Mouse (Mus musculus) embryonic facial prominence, embryonic 10.5 days (tissue): Measurements from ENCODE around the gene Nktr. TPM values are rescaled to one million over a fixed set of nuclear protein-coding genes. Genes with fewer than 3 reads are reported as not detected.
A peak's percentile ranks its signal among the peaks of the same experiment; 100 is the strongest.

Experiments
- DNase-seq: peaks from one replicate; pipeline ENCODE4 v3.0.0-alpha.2; 2017; ENCODE audit warnings: low spot score
- H3K27ac ChIP-seq: fragments of 300-500 bp; sonication (generic); replicated peaks from 2 replicates; pipeline ENCODE4 v1.5.1; 2016; ENCODE audit warnings: mild to moderate bottlenecking
- H3K27me3 ChIP-seq: fragments of 300-500 bp; sonication (generic); replicated peaks from 2 replicates; pipeline ENCODE4 v1.6.1; 2016; ENCODE audit warnings: low read depth, mild to moderate bottlenecking; ENCODE audit not compliant: poor library complexity, severe bottlenecking
- H3K36me3 ChIP-seq: fragments of 300-500 bp; sonication (generic); replicated peaks from 2 replicates; pipeline ENCODE4 v1.6.1; 2016; ENCODE audit warnings: mild to moderate bottlenecking, moderate library complexity
- H3K4me1 ChIP-seq: fragments of 300-500 bp; sonication (generic); 2 replicates; pipeline ENCODE4 v1.6.1; 2016
- H3K4me3 ChIP-seq: fragments of 300-500 bp; sonication (generic); 2 replicates; pipeline ENCODE4 v1.5.1; 2016; ENCODE audit warnings: mild to moderate bottlenecking, moderate library complexity
- H3K9me3 ChIP-seq: fragments of 300-500 bp; sonication (generic); 2 replicates; pipeline ENCODE4 v1.6.1; 2016; ENCODE audit warnings: mild to moderate bottlenecking
- WGBS: fragments of 180-500 bp; shearing (Covaris S2); methylation state at CpG from one replicate; pipeline ENCODE4 v1.1.7; 2016; 5-methylcytosine and 5-hydroxymethylcytosine counted together
- polyA plus RNA-seq: library from polyadenylated mRNA; unstranded; fragments of >200 nt; fragmentation: Nextera tagmentation; extraction: Ambion mirVana; gene quantifications from 2 replicates; pipeline ENCODE4 v1.2.1, GENCODE M21; 2016

Nktr gene
- polyA plus RNA-seq, 1 experiment from 2014 or later, result 62.9 TPM

- 21% methylated on average over 30 of the region's 30 CpGs for WGBS
Measured at GRCm38 (mm10) chr9:121777484-121778065, 58.6 kb downstream of the Nktr start, which contains the start of gene Klhl40. Klhl40 (plus strand) TSS chr9:121777607.

GRCm38 (mm10) chr9:121778066-121778624, 59.2 kb downstream of the Nktr start:
- Histone ChIP-seq H3K27me3 (peaks cover 56% of the 10 kb centered on the region), H3K4me1 (peaks cover 13% of the 10 kb centered on the region), H3K27ac (no peak overlapping the region), H3K36me3 (no peaks in the 10 kb centered on the region), H3K9me3 (no peaks in the 10 kb centered on the region), H3K4me3 (peak overlapping the region; percentile 53)
- WGBS, result 15% methylated on average over 54 of the region's 54 CpGs
- peak; percentile 53 for DNase-seq

More at GRCm38 (mm10) chr9:121777484-121778065, 58.6 kb downstream of the Nktr start, which contains the start of gene Klhl40:
- Histone ChIP-seq H3K36me3 (no peaks in the 10 kb centered on the region), H3K4me3 (peak within 1 kb of the TSS; percentile 53), H3K27ac (no peak within 1 kb of the TSS), H3K4me1 (peaks cover 13% of the 10 kb centered on the region), H3K27me3 (peaks cover 56% of the 10 kb centered on the region), H3K9me3 (no peaks in the 10 kb centered on the region)
- DNase-seq, result no peak

- no peak for DNase-seq
- H3K9me3 ChIP-seq, result no peaks in the 10 kb centered on the region
- no peak overlapping the region for H3K27ac ChIP-seq
- H3K36me3 ChIP-seq, result no peaks in the 10 kb centered on the region
- H3K27me3 ChIP-seq, result peaks cover 11% of the 10 kb centered on the region
- H3K4me1 ChIP-seq, result no peaks in the 10 kb centered on the region
- H3K4me3 ChIP-seq, result no peak overlapping the region
- 90% methylated on average over 12 of the region's 12 CpGs for WGBS
Measured at GRCm38 (mm10) chr9:121784801-121785200, 65.8 kb downstream of the Nktr start.

GRCm38 (mm10) chr9:121785261-121785660, 66.3 kb downstream of the Nktr start:
- H3K9me3 ChIP-seq, result no peaks in the 10 kb centered on the region
- H3K4me1 ChIP-seq, result no peaks in the 10 kb centered on the region
- H3K27ac ChIP-seq, result no peak overlapping the region
- H3K36me3 ChIP-seq, result no peaks in the 10 kb centered on the region
- H3K27me3 ChIP-seq, result peaks cover 6% of the 10 kb centered on the region; the same call in 1 of the 2 replicates
- DNase-seq, result no peak
- no peak overlapping the region for H3K4me3 ChIP-seq
- WGBS, result 88% methylated on average over 8 of the region's 8 CpGs

GRCm38 (mm10) chr9:121786359-121786758, 67.4 kb downstream of the Nktr start:
- Histone ChIP-seq H3K9me3 (no peaks in the 10 kb centered on the region), H3K27me3 (no peaks in the 10 kb centered on the region), H3K36me3 (no peaks in the 10 kb centered on the region), H3K27ac (no peak overlapping the region), H3K4me1 (peaks cover 5% of the 10 kb centered on the region), H3K4me3 (no peak overlapping the region)
- 79% methylated on average over 2 of the region's 2 CpGs for WGBS
- no peak for DNase-seq

- 11% methylated on average over 5 of the region's 5 CpGs for WGBS
- Histone ChIP-seq H3K27ac (no peak overlapping the region), H3K4me3 (no peak overlapping the region)
Measured at GRCm38 (mm10) chr9:121791206-121791605, 72.2 kb downstream of the Nktr start.

GRCm38 (mm10) chr9:121791757-121792521, 73.0 kb downstream of the Nktr start, which contains the start of gene Hhatl:
Hhatl (minus strand) TSS chr9:121792507.
- no peaks in the 10 kb centered on the region for H3K9me3 ChIP-seq
- no peak within 1 kb of the TSS for H3K27ac ChIP-seq
- 46% methylated on average over 24 of the region's 24 CpGs for WGBS
- H3K4me1 ChIP-seq, result peaks cover 15% of the 10 kb centered on the region
- no peak within 1 kb of the TSS for H3K4me3 ChIP-seq
- DNase-seq, result no peak
- H3K36me3 ChIP-seq, result no peaks in the 10 kb centered on the region
- H3K27me3 ChIP-seq, result no peaks in the 10 kb centered on the region

More at GRCm38 (mm10) chr9:121791206-121791605, 72.2 kb downstream of the Nktr start:
- H3K9me3 ChIP-seq, result no peaks in the 10 kb centered on the region
- H3K36me3 ChIP-seq, result no peaks in the 10 kb centered on the region
- DNase-seq, result peak; percentile 86
- peaks cover 15% of the 10 kb centered on the region for H3K4me1 ChIP-seq
- H3K27me3 ChIP-seq, result no peaks in the 10 kb centered on the region

GRCm38 (mm10) chr9:121794972-121795539, 76.1 kb downstream of the Nktr start:
- no peak for DNase-seq
- Histone ChIP-seq H3K27me3 (no peaks in the 10 kb centered on the region; the same call in 1 of the 2 replicates), H3K4me3 (no peak overlapping the region), H3K36me3 (no peaks in the 10 kb centered on the region), H3K4me1 (peaks cover 35% of the 10 kb centered on the region), H3K27ac (no peak overlapping the region), H3K9me3 (no peaks in the 10 kb centered on the region)
- WGBS, result 60% methylated on average over 1 of the region's 1 CpGs

GRCm38 (mm10) chr9:121797722-121798121, 78.8 kb downstream of the Nktr start:
- no peaks in the 10 kb centered on the region; the same call in 1 of the 2 replicates for H3K27me3 ChIP-seq
- no peak overlapping the region for H3K27ac ChIP-seq
- peak overlapping the region; percentile 23; the same call in 1 of the 2 replicates for H3K4me3 ChIP-seq
- peak; percentile 61 for DNase-seq
- peaks cover 23% of the 10 kb centered on the region for H3K4me1 ChIP-seq
- H3K9me3 ChIP-seq, result no peaks in the 10 kb centered on the region
- 14% methylated on average over 12 of the region's 12 CpGs for WGBS
- no peaks in the 10 kb centered on the region for H3K36me3 ChIP-seq

- H3K36me3 ChIP-seq, result no peaks in the 10 kb centered on the region
- peaks cover 26% of the 10 kb centered on the region for H3K4me1 ChIP-seq
- DNase-seq, result no peak
- H3K27me3 ChIP-seq, result no peaks in the 10 kb centered on the region; the same call in 1 of the 2 replicates
- H3K9me3 ChIP-seq, result no peaks in the 10 kb centered on the region
- WGBS, result 29% methylated on average over 6 of the region's 6 CpGs
- H3K4me3 ChIP-seq, result no peak overlapping the region
- H3K27ac ChIP-seq, result no peak overlapping the region
Measured at GRCm38 (mm10) chr9:121798887-121799520, 80.0 kb downstream of the Nktr start.

GRCm38 (mm10) chr9:121802747-121803146, 83.8 kb downstream of the Nktr start:
- H3K27ac ChIP-seq, result no peak overlapping the region
- no peak for DNase-seq
- no peak overlapping the region for H3K4me3 ChIP-seq
- H3K9me3 ChIP-seq, result no peaks in the 10 kb centered on the region
- peaks cover 33% of the 10 kb centered on the region for H3K4me1 ChIP-seq
- H3K27me3 ChIP-seq, result no peaks in the 10 kb centered on the region; the same call in 1 of the 2 replicates
- 62% methylated on average over 7 of the region's 7 CpGs for WGBS
- H3K36me3 ChIP-seq, result no peaks in the 10 kb centered on the region
